Mouse (Mus musculus) left cerebral cortex, postnatal 25 days (tissue): ENCODE data around the gene Prkch. TPM values are rescaled to one million over a fixed set of nuclear protein-coding genes. Genes with fewer than 3 reads are reported as not detected.
A peak's percentile ranks its signal among the peaks of the same experiment; 100 is the strongest.

Experiments used
- DNase-seq, 2 experiments: peaks; one replicate each; pipeline ENCODE4 v3.0.0; 2022; ENCODE audit warnings: low spot score in 2 of 2, mixed read lengths in 1 of 2
- intact Hi-C: fragments of 180-260 bp; cut with DNase I; formaldehyde crosslinking; loops from one replicate; pipeline ENCODE4 v1.15.1; 2025
- total RNA-seq, 2 experiments: library from RNA; stranded (reverse); gene quantifications; 2 replicates each; pipeline ENCODE4 v1.2.3; 2021

Gene Prkch
- total RNA-seq, 2 experiments from 2014 or later = 3.5 to 9.3 TPM

- intact Hi-C loops = no loop called here
- no peak for DNase-seq
Observed at GRCm38 (mm10) chr12:73727046-73727445, 142.4 kb downstream of the Prkch start.

DNA sequence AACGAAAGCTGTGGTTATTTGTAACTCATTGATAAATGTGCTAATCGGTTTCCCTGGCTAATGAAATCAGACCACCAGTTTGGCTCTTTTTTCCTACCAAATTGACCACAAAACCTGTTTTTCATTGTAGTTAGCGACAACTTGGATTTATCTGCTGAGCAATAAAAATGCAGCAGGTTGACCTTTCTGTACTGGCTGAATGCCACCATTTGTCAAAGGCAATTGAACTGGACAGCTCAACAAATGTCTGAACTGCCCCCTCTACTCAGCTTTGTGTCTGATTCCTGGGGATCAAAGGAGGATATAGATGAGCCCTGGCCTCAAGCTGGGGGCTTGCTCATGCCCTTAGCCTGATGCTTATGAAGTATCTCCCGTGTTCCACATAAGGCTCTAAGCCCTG lies 146.0 kb downstream of the Prkch start:
- DNase-seq = no peak
- intact Hi-C loops = no loop called here

DNA sequence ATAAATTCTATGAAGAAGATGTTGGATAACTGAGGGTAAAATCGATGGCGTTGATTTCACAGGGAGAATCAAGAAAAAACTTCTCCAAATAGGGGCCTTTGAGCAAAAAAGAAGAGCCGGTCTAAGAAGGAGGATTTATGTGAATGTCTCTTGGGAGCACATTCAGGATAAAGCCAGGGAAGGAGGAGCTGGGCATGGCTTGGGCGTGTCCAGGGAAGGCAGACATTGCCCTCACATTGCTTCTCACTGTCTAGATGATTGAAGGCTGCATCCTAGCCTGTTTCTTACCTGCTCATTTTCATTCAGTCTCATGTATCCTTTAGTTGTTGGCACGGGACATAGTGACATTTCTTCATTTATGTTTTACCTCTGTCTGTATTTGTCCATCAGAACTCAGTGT lies 146.5 kb downstream of the Prkch start:
- DNase-seq = no peak
- intact Hi-C loops = no loop called here

DNA sequence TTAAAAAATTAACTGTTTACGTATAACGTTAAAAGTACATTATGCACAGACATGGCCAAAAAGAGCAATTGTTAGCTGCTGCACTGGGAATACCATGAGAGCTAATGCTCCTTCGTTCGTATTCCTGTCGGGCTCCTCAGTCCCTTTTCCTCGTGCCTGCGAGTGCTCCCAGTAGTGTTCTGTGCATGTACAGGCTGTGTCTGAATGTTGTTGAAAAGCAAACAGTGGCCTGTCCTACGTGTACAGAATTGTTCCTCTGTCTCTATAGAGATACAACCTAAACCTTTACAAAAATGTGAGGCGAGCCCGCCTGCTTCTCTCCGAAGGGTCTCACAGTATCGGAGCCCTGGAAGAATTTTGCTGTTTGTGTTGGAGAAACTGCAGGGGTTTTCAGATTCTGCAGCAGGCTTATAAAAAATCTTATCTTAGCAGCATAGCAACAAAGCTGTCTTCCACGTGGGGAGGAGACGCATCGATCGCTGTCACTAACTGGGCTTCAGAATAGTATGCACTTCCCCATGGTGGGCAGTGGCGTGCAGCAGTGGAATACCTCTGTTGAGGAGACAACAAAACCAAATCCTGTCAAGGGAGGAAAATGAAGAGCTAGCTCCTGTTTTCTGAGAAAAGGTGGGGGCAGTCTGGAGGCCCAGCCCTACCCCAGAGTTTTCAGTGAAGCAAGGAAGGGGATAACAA lies 147.4 kb downstream of the Prkch start:
- DNase-seq = no peak
- intact Hi-C loops = no loop called here

DNA sequence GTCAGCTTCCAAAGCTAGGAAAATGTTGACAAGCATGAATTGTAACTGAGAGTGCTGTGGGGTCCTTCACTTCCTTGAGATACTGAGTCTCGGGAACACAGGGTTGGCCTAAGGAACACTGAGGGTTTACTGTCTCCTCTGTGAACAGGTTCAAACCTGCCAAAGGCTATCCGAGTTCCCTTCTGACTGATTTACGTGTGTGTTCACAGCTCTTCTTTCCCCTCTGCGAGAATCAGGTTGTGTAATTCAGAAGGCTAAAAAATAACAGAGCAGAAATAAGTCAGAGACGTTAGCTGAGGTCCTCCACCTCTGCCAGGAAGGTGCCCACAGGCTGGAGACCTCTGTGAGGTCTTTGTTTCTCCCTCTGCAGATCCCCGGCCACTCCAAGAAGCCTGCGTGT lies 148.3 kb downstream of the Prkch start:
- DNase-seq = no peak
- intact Hi-C loops = no loop called here

GRCm38 (mm10) chr12:73736931-73737330 lies 152.3 kb downstream of the Prkch start:
- intact Hi-C loops = no loop called here
- DNase-seq = no peak

DNA sequence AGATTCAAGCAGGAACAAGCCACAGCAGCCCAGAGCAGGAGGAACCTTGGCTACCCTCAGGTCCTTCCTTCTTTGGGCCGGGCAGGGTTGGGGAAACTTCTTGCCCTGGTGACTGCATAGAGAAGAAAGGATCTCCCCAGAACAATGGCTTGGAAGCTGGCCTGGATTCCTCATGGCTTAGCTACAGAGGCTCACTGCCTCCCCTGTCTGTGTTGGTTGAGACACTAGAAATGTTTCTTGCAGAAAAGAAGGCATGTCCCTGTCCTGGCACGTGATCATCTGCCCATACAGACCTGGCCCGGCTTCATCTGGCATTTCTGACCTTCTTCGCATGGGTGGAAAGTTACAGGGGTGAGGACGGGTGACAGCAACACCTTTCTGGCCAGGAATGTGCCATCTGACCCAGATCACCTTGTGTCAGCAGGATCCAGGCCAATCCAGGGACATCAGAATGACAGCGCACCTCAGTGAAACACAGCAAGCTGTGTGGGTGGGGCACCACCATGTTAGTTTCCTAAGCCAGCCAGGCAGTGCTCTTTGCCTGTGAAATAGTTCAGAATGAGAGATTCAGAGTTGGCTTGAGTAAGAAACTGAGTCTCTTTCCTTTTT lies 155.1 kb downstream of the Prkch start:
- intact Hi-C loops = no loop called here
- no peak for DNase-seq

GRCm38 (mm10) chr12:73742577-73742976 lies 158.0 kb downstream of the Prkch start:
- intact Hi-C loops = no loop called here
- no peak for DNase-seq

DNA sequence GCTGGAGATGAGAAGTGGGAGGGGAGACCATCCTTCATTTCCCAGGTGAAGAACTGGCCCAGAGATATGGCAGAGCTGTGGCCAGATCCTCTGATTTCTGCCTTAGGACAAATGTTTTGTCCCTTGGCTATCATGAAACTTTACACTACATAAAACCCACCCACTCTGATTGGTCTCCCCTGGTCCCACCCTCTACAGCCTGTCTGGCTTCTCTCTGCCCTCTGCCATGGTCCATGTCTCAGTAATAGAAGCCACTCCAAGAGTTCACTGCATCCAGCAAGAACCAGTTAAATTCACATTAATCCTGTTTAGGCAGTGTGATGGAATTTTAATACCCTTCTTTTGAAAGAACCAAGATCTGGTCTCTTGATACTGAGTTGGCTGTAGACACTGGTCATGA lies 158.5 kb downstream of the Prkch start:
- intact Hi-C loops = no loop called here
- DNase-seq = no peak

DNA sequence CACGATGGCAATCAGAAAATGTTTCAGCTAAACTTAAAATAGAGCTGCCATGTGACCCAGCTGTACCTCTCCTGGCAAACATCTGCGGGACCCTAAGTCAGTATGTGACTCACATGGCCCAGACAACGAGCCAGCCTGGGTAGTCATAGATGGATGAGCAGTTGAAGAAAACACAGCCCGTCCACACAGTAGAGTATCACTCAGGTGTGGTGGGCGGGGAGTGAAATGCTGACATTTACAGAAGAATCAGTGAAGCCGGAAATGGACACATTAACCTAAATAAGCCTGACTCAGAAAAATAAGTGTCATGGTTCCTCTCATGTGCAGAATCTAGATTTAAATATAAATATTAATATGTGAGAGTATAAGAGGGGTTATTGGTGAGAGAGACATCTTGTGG lies 161.5 kb downstream of the Prkch start:
- no peak for DNase-seq

DNA sequence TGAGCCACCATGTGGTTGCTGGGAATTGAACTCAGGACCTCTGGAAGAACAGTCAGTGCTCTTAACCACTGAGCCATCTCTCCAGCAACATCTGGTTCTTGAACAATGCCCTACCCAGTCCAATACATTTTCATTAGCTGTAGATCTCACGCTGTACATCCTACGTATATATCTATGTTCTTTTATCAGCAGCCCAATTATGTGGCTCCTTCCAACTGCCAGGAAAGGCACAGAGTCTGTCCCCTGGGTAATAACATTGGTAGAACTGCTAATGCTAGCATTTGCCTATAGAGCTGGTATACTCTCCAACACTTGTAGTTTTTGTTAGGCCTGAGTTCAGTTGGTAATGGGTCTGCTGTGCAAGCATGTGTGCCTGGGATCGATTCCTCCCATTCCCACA lies 163.8 kb downstream of the Prkch start:
- DNase-seq = no peak
- intact Hi-C loops = no loop called here

More for the DNA sequence above, 161.5 kb downstream of the Prkch start:
- intact Hi-C loops = no loop called here

DNA sequence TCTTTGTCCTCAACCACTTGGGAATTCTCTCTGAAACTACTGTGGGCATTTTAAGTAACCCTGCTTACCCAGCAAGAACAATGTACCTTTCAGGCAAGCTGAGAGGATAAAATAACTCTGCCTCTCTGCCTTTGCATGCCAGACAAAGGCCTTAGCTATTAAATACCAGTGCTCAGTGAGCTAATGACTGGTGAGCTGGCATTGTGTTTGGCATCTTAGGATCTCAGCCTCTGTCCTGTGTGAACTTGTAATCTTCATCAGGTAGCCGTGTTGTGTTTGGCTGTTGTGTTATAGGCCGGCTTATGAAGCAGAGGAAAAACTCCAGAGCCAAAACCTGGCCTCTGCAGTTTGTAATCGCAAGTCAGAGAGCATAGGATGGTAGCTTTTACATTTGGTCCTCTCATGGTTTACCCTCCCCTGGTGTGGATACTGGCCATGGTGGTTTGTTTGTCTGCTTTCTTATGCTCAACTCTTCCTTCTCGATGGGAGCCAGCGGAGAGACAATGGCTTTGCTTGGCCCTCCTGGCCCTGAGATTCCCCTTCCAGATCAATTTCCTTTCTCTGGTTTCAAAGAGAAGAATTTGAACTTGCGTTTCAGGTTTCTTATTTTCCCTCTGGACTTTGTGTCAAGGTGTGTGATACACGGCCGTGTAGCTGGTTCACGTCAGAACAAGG lies 170.0 kb downstream of the Prkch start:
- DNase-seq = no peak
- intact Hi-C loops = no loop called here

DNA sequence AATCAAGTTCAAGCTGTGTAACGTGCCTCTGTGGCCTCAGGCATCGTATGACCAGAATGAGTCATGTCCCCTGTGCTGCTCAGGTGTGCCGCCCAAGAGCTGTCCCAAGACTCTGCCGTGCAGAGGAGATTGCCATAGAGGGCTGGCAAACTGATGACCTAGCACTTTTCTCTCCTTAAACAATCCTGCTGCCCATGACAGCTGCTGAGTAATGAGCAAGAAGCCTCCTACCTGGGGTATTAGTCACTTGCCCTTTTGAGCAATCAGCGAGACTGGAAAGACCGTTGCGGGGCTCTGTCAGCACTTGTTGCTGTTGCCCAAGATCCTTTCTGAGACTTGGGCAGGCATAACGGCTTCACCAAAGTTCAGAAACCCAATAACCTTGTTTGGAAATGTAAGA lies 171.1 kb downstream of the Prkch start:
- intact Hi-C loops = no loop called here

DNA sequence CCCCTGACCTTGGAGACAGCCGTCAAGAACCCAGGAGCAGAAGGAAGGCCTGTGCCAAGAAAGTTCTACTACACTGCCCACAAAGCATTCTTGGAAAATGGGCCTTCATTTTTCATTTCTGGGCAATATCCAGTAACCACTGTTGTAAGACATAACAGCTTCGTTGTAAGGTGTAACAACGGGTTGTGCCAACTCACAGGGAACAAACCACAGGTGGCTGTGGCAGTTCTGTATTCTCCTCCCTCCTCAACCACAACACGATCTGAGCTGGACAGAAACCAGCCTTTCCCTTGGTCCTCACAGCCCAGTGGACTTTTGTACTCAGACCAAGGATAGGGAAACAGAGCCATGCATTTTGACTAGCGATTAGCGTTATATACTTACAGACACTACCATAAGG lies 171.9 kb downstream of the Prkch start:
- no peak for DNase-seq
- intact Hi-C loops = no loop called here

More for the DNA sequence above, 171.1 kb downstream of the Prkch start:
- DNase-seq = no peak

GRCm38 (mm10) chr12:73762001-73762400 lies 177.4 kb downstream of the Prkch start:
- no peak for DNase-seq
- intact Hi-C loops = no loop called here

- intact Hi-C loops = no loop called here
- DNase-seq = peak; percentile 4 to 76
Observed at GRCm38 (mm10) chr12:73762762-73763161, 178.2 kb downstream of the Prkch start.

DNA sequence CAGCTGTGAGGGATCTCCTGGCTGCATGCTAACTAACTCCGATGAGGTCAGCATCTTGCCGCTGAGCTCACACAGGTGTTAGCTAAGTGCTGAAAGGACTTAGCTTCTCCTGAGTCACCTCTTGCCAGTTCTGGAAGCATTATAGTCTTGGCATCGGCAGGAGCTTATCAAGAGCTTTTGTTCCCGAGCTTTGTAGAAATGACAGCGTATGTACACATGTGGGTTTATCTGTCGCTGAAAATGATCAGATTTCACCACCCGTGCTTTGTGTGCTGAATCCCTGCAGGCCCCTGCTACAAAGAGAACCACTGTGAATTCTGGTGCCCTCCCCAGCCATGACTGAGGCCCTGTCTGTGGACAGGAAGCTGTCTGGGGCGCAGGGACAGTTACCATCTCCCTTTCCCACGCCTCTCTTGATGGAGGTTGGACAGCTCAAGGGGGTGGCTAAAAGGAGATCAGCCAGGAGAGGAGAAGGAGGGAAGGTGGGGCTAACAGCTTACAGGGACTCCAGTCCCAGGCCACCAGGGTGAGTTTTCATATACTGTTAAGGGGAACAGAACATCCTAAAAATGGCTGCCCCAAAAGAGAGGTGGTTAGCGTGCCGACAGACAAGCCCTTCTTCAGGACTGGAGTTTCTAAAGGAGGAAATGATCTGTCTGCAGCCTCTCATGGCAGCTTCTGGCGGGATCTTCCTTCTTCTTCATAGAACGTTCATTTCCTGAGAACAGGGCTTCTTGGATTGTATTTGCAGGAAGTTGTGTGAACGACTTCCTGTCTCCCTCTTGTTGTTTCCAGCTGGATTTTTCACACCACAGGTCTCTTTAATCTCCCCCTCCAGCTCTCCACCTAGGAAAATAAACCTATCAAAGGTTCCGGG lies 180.3 kb downstream of the Prkch start:
- intact Hi-C loops = no loop called here
- no peak for DNase-seq

- intact Hi-C loops = no loop called here
- DNase-seq = no peak
Observed at GRCm38 (mm10) chr12:73766152-73766551, 181.6 kb downstream of the Prkch start.

- intact Hi-C loops = no loop called here
- no peak for DNase-seq
Observed at GRCm38 (mm10) chr12:73768788-73769187, 184.2 kb downstream of the Prkch start.

DNA sequence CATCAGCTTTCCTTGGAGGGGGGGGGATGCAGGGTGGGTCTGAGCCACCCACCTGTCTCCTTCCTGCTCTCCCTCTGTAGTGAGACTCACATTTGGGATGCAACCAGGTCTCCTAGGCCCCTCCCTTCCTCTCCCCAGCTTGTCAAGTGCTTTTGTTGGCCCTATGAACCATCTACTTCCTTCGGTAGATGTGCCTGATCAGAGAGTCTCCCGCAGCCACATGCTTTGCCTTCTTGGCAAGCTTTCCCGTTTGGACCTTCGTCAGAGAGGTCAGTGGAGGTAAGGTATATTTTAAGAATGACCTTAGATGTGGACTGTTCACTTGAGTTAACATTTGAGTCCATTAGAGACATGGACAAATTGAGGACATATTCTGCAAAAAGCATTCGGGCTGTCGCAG lies 184.9 kb downstream of the Prkch start:
- intact Hi-C loops = no loop called here
- no peak for DNase-seq
